Mouse (Mus musculus) testis, adult 2 months (tissue): Measurements from ENCODE around the gene Gm3055. TPM values are rescaled to one million over a fixed set of nuclear protein-coding genes. Genes with fewer than 3 reads are reported as not detected.
"Not testable (repeated sequence)": the region's sequence is repeated elsewhere in the genome, so short reads cannot be mapped to it uniquely, and the experiment has no call there.

Experiments used
- H3K27ac ChIP-seq: fragments of 200-500 bp; 2 replicates; pipeline ENCODE4 v1.5.1; 2012; ENCODE audit warnings: low read depth, low read length; ENCODE audit not compliant: control insufficient read depth, insufficient read depth
- H3K27me3 ChIP-seq: fragments of 200-500 bp; 2 replicates; pipeline ENCODE4 v1.6.1; 2012; ENCODE audit warnings: mild to moderate bottlenecking, low read length, moderate library complexity; ENCODE audit not compliant: control insufficient read depth, insufficient read depth
- H3K36me3 ChIP-seq: fragments of 200-500 bp; 2 replicates; pipeline ENCODE4 v1.6.1; 2012; ENCODE audit warnings: mild to moderate bottlenecking, low read length; ENCODE audit not compliant: control insufficient read depth, insufficient read depth
- H3K4me1 ChIP-seq: fragments of 200-500 bp; 2 replicates; pipeline ENCODE4 v1.6.1; 2012; ENCODE audit warnings: low read length; ENCODE audit not compliant: control insufficient read depth, insufficient read depth
- H3K4me3 ChIP-seq: fragments of 200-500 bp; 2 replicates; pipeline ENCODE4 v1.5.1; 2012; ENCODE audit warnings: low read depth, mild to moderate bottlenecking, low read length, moderate library complexity, mixed read lengths; ENCODE audit not compliant: control insufficient read depth
- polyA plus RNA-seq: library from polyadenylated mRNA; depleted of rRNA; stranded (reverse); fragments of >200 nt; gene quantifications from 2 replicates; pipeline ENCODE4 v1.2.3, GENCODE M21; 2012; rRNA removed

The Gm3055 gene
- polyA plus RNA-seq = 0.91 and 1.2 TPM in 2 replicates

- not testable (repeated sequence) for H3K4me3 ChIP-seq, H3K27ac ChIP-seq, H3K36me3 ChIP-seq, H3K4me1 ChIP-seq, H3K27me3 ChIP-seq
Observed at GRCm38 (mm10) chr10:81770506-81771403, at the start of gene Gm3055. Gene Gm3055, minus strand, starts transcription at chr10:81771161.

DNA sequence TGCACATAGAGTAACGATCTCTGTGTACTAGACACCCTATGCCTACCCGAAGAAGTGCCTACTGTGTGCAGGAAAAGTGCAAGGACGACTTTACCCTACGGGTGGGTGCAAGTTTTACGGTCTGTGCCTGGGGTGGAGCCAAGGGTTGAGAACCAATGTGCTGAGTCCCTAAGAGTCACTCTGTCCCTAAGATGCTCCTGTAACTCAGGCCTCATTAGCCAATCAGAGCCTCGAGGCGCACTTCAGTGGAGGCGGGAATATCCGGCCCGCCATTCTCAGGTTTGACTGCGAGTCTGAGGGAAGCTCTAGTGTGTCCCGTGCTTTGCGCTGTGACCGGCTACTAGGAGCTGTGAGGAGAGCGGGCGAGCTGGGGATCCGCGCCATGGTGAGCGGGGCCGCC lies 40.9 kb upstream of the Gm3055 start, which contains the start of gene Gm4767:
Gene Gm4767 (plus strand): TSS at position 288 of the 400 bp plus-strand sequence.
- peak within 1 kb of the TSS; percentile 47 for H3K4me3 ChIP-seq
- not testable (repeated sequence) for H3K36me3 ChIP-seq, H3K4me1 ChIP-seq, H3K27ac ChIP-seq, H3K27me3 ChIP-seq

GRCm38 (mm10) chr10:81771404-81771777 lies 430 bp upstream of the Gm3055 start:
- not testable (repeated sequence) for H3K4me1 ChIP-seq, H3K27ac ChIP-seq, H3K4me3 ChIP-seq, H3K27me3 ChIP-seq, H3K36me3 ChIP-seq

GRCm38 (mm10) chr10:81704531-81705301 lies 66.2 kb downstream of the Gm3055 start, which contains the start of gene Zfp433:
Gene Zfp433, plus strand, starts transcription at chr10:81704825.
- H3K27ac ChIP-seq, H3K27me3 ChIP-seq, H3K36me3 ChIP-seq, H3K4me1 ChIP-seq, H3K4me3 ChIP-seq: not testable (repeated sequence)

Other genes starting within 250 kb of the Gm3055 start
- 1.0 and 1.2 TPM in 2 replicates for gene Gna15, start 246.9 kb downstream of the Gm3055 start, polyA plus RNA-seq
- gene Gna11, start 226.0 kb downstream of the Gm3055 start, polyA plus RNA-seq = 26.3 and 28.9 TPM in 2 replicates
- 154 and 172 TPM in 2 replicates for gene Aes, start 211.7 kb downstream of the Gm3055 start, polyA plus RNA-seq
- 19.0 and 22.1 TPM in 2 replicates for gene Tle2, start 196.6 kb downstream of the Gm3055 start, polyA plus RNA-seq
- gene Tle6, start 170.1 kb downstream of the Gm3055 start, polyA plus RNA-seq = 16.5 and 16.9 TPM in 2 replicates
- 0.47 and 0.68 TPM in 2 replicates for gene BC025920, start 164.9 kb downstream of the Gm3055 start, polyA plus RNA-seq
- 6.7 and 7.2 TPM in 2 replicates for gene Sirt6, start 143.4 kb downstream of the Gm3055 start, polyA plus RNA-seq
- 17.3 and 20.4 TPM in 2 replicates for gene Ankrd24, start 142.6 kb downstream of the Gm3055 start, polyA plus RNA-seq
- 0.34 and 0.48 TPM in 2 replicates for gene Gm10778, start 122.1 kb downstream of the Gm3055 start, polyA plus RNA-seq
- 0.79 and 1.9 TPM in 2 replicates for gene Zfp433, start 66.3 kb downstream of the Gm3055 start, polyA plus RNA-seq
- gene Gm4767, start 41.0 kb upstream of the Gm3055 start, polyA plus RNA-seq = 0.11 TPM in 1 of 2 replicates, not detected in the other
- 0.53 and 0.65 TPM in 2 replicates for gene Gm32687, start 92.8 kb upstream of the Gm3055 start, polyA plus RNA-seq
- gene Zfp781, start 159.3 kb upstream of the Gm3055 start, polyA plus RNA-seq = 0.08 TPM in 1 of 2 replicates, not detected in the other